Mouse (Mus musculus) midbrain, embryonic 14.5 days (tissue): ENCODE data around the gene Nat9. TPM values are rescaled to one million over a fixed set of nuclear protein-coding genes. Genes with fewer than 3 reads are reported as not detected.

Experiments
- ATAC-seq: fragments of 200-750 bp; cut with Nextera tagmentation; 2 replicates; pipeline ENCODE4 v1.8.0; 2017; ENCODE audit warnings: moderate number of reproducible peaks, moderate library complexity; ENCODE audit not compliant: low FRiP score, low TSS enrichment
- DNase-seq: peaks from one replicate; pipeline ENCODE4 v3.0.0-alpha.2; 2015
- H3K27ac ChIP-seq: fragments of 300-500 bp; sonication (generic); replicated peaks from 2 replicates; pipeline ENCODE4 v1.5.1; 2014; ENCODE audit warnings: mild to moderate bottlenecking, low read depth, low read length, moderate library complexity
- H3K27me3 ChIP-seq: fragments of 300-500 bp; sonication (generic); 2 replicates; pipeline ENCODE4 v1.6.1; 2014; ENCODE audit warnings: low read length, control low read depth, mixed read lengths; ENCODE audit not compliant: control insufficient read depth, insufficient read depth
- H3K36me3 ChIP-seq: fragments of 300-500 bp; sonication (generic); 2 replicates; pipeline ENCODE4 v1.6.1; 2014; ENCODE audit warnings: low read length, control low read depth; ENCODE audit not compliant: control insufficient read depth, insufficient read depth
- H3K4me1 ChIP-seq: fragments of 300-500 bp; sonication (generic); 2 replicates; pipeline ENCODE4 v1.6.1; 2014; ENCODE audit warnings: mild to moderate bottlenecking, antibody characterized with exemption, low read length, control low read depth; ENCODE audit not compliant: control insufficient read depth, insufficient read depth
- H3K4me2 ChIP-seq: fragments of 300-500 bp; sonication (generic); 2 replicates; pipeline ENCODE4 v1.6.1; 2014; ENCODE audit warnings: mild to moderate bottlenecking, low read length, moderate library complexity
- H3K4me3 ChIP-seq: fragments of 300-500 bp; sonication (generic); replicated peaks from 2 replicates; pipeline ENCODE4 v1.5.1; 2014; ENCODE audit warnings: low read depth, low read length
- H3K9ac ChIP-seq: fragments of 300-500 bp; sonication (generic); replicated peaks from 2 replicates; pipeline ENCODE4 v1.6.1; 2014; ENCODE audit warnings: mild to moderate bottlenecking, low read length, moderate library complexity
- H3K9me3 ChIP-seq: fragments of 300-500 bp; sonication (generic); 2 replicates; pipeline ENCODE4 v1.6.1; 2016; ENCODE audit warnings: low read length, control low read depth, mixed read lengths; ENCODE audit not compliant: control insufficient read depth
- WGBS: fragments of 180-500 bp; shearing (Covaris S2); extraction: QIAGEN DNeasy Blood & Tissue Kit; methylation state at CpG from one replicate; pipeline ENCODE4 v1.1.7; 2014; 5-methylcytosine and 5-hydroxymethylcytosine counted together
- polyA plus RNA-seq: library from polyadenylated mRNA; unstranded; fragments of >200 nt; fragmentation: Nextera tagmentation; extraction: Ambion mirVana; gene quantifications from 2 replicates; pipeline ENCODE4 v1.2.1, GENCODE M21; 2014

The Nat9 gene
- polyA plus RNA-seq, 1 experiment from 2014 or later = 17.4 TPM

DNA sequence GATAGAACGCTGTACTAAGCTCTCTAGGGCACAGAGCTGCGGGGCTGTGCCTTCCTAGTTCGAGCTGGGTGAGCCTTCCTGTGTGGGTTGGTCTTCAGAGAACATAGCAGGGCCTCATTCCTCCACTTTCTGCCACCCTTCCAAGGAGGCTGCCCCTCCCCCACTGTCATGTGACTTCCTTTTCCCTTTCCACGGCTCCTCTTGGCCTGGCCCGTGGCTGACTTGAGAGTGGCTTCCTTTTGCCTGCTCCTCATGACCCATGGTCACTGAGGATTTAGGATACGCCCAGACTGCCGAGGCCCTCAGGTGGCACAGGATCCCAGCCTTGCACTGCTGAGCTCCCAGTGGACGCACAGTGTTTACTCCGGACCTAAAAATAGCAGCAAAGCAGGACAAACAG is 4.5 kb upstream of the Nat9 start:
- H3K4me2 ChIP-seq = no peak overlapping the region
- H3K27me3 ChIP-seq = no peaks in the 10 kb centered on the region
- H3K36me3 ChIP-seq = peaks cover 5% of the 10 kb centered on the region; the same call in 1 of the 2 replicates
- DNase-seq (no peak), ATAC-seq (no peak)
- H3K9me3 ChIP-seq = no peaks in the 10 kb centered on the region
- H3K27ac ChIP-seq = no peak overlapping the region
- H3K4me1 ChIP-seq = peaks cover 6% of the 10 kb centered on the region
- no peak overlapping the region for H3K9ac ChIP-seq
- no peak overlapping the region for H3K4me3 ChIP-seq
- WGBS = 80% methylated on average over 9 of the region's 9 CpGs

DNA sequence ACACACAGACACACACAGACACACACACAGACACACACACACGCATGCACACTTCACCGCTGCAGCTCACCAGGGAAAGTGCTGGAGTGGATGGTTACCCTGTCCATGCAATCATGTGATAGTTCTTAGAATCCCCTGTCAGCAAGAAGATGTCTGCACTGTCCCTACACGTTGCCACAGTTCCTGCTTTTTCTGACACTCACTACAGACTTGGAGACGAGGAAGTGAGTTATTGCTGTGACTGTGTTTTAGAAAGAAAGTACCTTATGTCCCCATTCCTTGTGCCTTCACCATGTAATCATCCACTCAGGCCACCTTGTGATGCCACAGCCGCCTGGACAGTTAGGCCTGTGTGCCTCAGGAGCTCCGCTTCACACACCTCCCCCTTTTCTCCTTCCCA is 1.6 kb upstream of the Nat9 start:
- Histone ChIP-seq H3K4me1 (peaks cover 16% of the 10 kb centered on the region), H3K27me3 (no peaks in the 10 kb centered on the region), H3K4me2 (no peak overlapping the region), H3K36me3 (peaks cover 5% of the 10 kb centered on the region; the same call in 1 of the 2 replicates), H3K4me3 (no peak overlapping the region), H3K9ac (no peak overlapping the region), H3K27ac (no peak overlapping the region), H3K9me3 (no peaks in the 10 kb centered on the region)
- DNase-seq = no peak
- no peak for ATAC-seq
- WGBS = 93% methylated on average over 6 of the region's 6 CpGs

DNA sequence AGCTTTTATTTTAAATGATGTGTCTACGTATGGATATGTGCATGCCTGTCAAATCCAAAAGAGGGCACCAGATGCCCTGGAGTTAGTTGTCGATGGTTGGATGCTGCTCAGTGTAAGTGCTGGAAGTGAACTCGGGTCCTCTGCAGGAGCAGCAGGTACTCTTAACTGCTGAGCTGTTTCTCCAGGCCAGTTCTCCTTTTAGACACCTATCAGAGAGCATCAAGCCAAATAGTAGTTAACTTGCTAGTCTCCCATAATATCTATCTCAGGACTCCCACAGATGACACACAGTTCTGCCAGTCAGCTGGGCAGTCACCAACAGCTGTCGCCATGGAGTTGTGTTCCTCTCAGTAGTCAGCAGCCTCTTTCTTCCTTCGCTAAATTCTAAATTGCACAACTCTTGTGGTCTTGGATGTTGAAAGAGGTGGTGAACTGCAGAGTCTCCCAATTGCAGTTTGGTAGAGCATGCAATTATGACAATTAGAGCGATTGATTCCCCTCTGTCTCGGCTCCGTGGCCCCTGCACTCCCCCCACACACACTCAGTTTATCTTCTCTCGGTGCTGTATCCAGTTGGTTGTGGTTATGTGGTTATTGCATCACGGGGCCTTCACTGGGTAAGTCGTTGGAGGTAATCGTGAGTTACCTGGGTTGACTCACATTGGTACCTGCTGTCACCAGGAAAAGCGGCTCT is 1.0 kb upstream of the Nat9 start:
- Histone ChIP-seq H3K27ac (no peak overlapping the region), H3K27me3 (no peaks in the 10 kb centered on the region), H3K9me3 (no peaks in the 10 kb centered on the region), H3K4me2 (0 out of 2 replicates have a peak overlapping the region, but pooled peaks have one; percentile 68), H3K36me3 (peaks cover 5% of the 10 kb centered on the region; the same call in 1 of the 2 replicates), H3K9ac (no peak overlapping the region), H3K4me1 (peaks cover 16% of the 10 kb centered on the region), H3K4me3 (no peak overlapping the region)
- DNase-seq (no peak), ATAC-seq (no peak)
- 88% methylated on average over 13 of the region's 13 CpGs for WGBS

DNA sequence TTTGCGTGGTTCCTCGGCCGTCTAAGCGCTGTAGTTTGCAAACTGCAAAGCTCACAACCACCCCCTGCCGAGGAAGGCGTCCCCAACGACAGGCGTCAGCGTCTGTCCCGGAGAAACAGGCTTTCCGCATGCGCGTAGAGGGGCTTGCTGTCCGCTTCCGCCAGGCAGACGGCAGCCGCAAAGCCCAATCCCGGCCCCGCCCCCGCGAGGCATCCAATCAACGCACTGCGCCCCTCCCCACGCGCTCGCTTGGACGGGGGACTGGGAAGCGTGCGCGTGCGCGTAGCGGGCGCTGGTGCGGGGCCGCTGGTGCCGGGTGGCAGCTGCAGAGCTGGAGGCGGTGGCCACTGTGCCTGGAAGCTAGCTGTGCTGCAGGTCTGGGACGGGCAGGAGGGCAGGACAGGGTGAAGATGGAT is 427 bp downstream of the Nat9 start, which contains the start of gene Tmem104:
TSS of gene Tmem104 (plus strand) at position 264 of the 416 bp plus-strand sequence.
- Histone ChIP-seq H3K27me3 (no peaks in the 10 kb centered on the region), H3K9me3 (no peaks in the 10 kb centered on the region), H3K4me3 (peak within 1 kb of the TSS; percentile 54), H3K27ac (peak within 1 kb of the TSS; percentile 70), H3K36me3 (peaks cover 5% of the 10 kb centered on the region; the same call in 1 of the 2 replicates), H3K4me1 (peaks cover 16% of the 10 kb centered on the region), H3K9ac (peak within 1 kb of the TSS; percentile 73), H3K4me2 (peak within 1 kb of the TSS; percentile 68)
- peak; percentile 100 for DNase-seq
- WGBS = under 1% methylated on average over 39 of the region's 39 CpGs
- peak; percentile 95 for ATAC-seq

DNA sequence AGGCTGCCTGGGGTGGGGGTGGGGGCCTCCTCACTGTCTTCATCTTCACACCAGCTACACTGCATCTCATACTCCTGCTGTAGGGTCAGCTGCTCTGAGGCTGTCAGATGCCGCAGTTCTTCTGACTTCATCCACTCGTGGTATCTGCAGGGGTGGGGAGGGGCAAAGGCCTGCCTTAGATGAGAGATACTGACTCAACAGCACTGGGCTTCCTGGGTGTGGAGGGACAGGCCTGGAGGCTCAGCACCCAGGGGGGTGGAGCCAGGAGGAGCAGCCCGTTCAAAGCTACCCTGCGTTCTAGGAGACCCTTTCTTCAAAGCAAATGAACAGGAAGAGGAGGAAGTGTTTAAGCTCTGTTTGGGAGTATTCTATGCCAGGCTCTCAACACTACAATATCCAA is 2.7 kb downstream of the Nat9 start:
- no peak for DNase-seq
- Histone ChIP-seq H3K27ac (no peak overlapping the region), H3K4me3 (no peak overlapping the region), H3K9me3 (no peaks in the 10 kb centered on the region), H3K36me3 (no peaks in the 10 kb centered on the region), H3K4me2 (no peak overlapping the region), H3K4me1 (peaks cover 16% of the 10 kb centered on the region), H3K27me3 (no peaks in the 10 kb centered on the region), H3K9ac (no peak overlapping the region)
- WGBS = 54% methylated on average over 4 of the region's 4 CpGs
- ATAC-seq = no peak

DNA sequence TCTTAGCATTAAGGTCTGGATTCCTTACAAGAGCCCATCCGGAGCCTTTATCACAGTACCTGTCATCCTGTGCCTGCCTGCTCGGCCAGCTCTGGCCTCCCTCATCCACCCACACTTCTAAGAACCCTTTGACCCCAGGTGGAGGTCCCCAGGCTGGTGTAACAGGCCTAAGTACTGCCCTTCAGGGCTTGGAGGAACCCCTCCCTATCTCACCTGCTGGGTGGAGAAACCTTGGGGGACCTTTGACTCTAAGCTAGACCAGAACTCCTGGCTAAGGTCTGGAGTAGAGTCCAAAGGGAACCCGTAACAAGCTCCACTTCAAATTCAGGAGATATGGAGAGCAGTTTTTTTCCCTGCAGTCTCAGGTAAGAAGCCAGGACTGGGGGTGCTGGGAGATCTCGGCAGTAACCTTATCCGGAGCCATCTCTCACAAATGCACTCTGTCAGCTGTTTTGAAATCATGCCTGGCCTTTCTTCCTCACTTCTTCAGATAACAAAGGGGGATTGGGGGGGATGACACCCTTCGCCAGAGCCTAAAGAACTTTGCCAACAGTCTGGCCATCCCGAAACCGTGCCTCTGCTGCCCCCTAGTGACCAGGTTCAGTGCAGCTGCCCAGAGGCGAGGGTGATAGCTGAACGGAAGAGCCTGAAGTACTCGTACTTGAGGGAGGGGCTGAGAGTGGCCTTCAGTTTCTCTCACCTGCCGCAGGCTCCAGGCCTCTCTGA is 5.6 kb downstream of the Nat9 start:
- H3K27me3 ChIP-seq = no peaks in the 10 kb centered on the region
- H3K9me3 ChIP-seq = no peaks in the 10 kb centered on the region
- no peaks in the 10 kb centered on the region for H3K36me3 ChIP-seq
- peaks cover 18% of the 10 kb centered on the region; the same call in 1 of the 2 replicates for H3K4me1 ChIP-seq
- no peak overlapping the region for H3K9ac ChIP-seq
- DNase-seq = peak; percentile 87
- H3K27ac ChIP-seq = no peak overlapping the region
- no peak overlapping the region for H3K4me2 ChIP-seq
- WGBS = 18% methylated on average over 12 of the region's 12 CpGs
- no peak overlapping the region for H3K4me3 ChIP-seq
- no peak for ATAC-seq

DNA sequence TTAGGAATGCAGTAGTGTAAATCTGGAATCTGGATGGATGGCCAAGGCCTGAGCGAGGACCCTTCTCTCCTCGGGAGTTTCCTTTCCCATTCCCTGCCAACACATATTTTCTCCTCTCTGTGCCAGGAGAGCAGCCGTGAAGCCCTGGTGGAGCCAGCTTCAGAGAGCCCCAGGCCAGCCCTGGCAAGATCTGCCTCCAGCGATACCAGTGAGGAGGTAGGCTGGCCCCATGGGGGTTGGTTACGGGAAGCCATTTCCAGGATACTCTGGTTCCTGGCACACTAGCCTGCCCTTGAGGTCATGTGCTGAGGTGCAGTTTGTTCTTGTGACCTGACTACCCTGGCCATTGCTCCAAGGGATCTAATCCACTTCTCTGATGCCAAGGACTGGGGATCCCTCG is 7.8 kb downstream of the Nat9 start:
- H3K4me1 ChIP-seq = peaks cover 16% of the 10 kb centered on the region; the same call in 1 of the 2 replicates
- H3K27ac ChIP-seq = no peak overlapping the region
- no peak overlapping the region for H3K4me3 ChIP-seq
- no peaks in the 10 kb centered on the region for H3K36me3 ChIP-seq
- H3K27me3 ChIP-seq = no peaks in the 10 kb centered on the region
- DNase-seq (no peak), ATAC-seq (no peak)
- H3K4me2 ChIP-seq = no peak overlapping the region
- H3K9ac ChIP-seq = no peak overlapping the region
- 84% methylated on average over 6 of the region's 6 CpGs for WGBS
- H3K9me3 ChIP-seq = no peaks in the 10 kb centered on the region

DNA sequence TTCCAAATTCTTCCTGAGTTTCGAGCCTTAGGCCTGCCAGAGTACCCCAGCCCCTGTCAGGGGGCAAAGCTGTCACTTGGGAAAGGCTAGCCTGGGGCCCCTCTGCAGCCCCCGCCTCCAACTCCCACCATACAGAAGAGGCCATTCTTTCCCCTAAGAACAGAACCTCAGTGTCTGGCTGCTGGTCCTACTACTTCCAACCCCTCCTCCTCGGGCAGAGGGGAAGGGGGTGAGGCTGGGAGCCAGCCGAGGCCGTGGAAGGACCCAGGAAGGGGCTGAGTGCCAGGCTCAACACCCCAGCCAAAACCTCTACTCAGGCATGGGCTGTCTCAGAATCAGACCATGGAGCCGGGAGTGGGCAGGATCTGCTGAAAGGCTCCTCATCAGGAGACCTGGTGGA is 8.5 kb downstream of the Nat9 start:
- Histone ChIP-seq H3K27ac (no peak overlapping the region), H3K4me1 (peaks cover 19% of the 10 kb centered on the region; the same call in 1 of the 2 replicates), H3K9ac (no peak overlapping the region), H3K27me3 (no peaks in the 10 kb centered on the region), H3K4me3 (no peak overlapping the region), H3K9me3 (no peaks in the 10 kb centered on the region), H3K4me2 (no peak overlapping the region), H3K36me3 (no peaks in the 10 kb centered on the region)
- DNase-seq (no peak), ATAC-seq (no peak)
- 74% methylated on average over 6 of the region's 6 CpGs for WGBS
